Mouse (Mus musculus): Measurements from ENCODE around the gene Stat3. TPM values are rescaled to one million over a fixed set of nuclear protein-coding genes. Genes with fewer than 3 reads are reported as not detected.

Gene Stat3
- total RNA-seq, 2 experiments from 2014 or later = 91.3 to 119 TPM

DNA sequence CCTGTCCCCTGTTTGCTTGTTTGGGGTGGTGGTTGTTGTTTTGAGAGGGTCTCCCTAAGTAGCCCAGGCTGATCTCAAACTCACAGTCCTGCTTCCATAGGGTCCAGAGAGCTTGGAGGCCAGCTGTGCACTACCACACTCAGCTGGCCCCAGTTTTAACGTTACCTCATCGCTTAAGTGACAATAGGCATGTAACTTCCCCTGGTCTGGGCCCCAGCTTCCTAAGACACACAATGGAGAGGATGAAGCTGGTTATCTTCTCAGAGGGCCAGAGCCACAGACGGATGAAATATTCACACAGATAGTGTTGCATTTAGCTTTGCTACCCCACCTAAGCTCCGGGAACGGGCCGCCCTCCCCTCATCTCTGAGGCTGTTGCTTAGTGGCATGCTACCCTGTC is 26.4 kb upstream of the Stat3 start:
- intact Hi-C loops (cut with DNase I) = loop anchor here (10.0 kb wide), 1 partner anchor 1079 kb away; the partner anchor contains the start of gene Cd300lg
- DNase-seq (ENCODE audit: low spot score) = no peak

DNA sequence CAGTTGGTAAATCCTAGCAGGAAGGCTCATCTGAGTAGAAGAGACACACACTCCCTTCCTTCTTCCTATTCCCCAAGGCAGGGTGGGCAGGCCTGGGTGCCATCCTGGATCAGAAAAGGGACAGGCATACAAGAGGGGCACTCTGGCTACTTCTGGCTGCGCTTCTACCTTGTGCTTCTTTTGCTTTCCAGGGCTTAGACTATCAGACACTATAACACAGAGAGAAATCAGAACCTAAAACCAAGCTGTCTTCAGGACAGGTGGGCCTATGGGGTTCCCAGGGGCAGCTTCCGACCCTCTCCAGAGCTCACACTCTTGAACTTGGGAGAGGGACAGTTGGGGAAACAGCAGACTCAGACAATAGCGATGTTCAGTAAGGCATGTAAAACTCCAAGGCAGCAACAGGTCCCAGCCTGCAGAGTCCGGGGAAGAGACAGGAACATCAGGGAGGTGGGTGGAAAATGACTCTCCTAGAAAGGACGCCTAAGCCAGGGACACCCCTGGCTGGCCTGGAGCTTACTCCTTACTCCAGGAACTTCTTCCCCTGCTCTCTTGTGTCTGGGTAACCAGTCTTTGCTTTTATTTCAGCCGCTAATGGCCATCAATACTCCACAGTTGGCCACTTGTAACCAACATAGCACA is 25.7 kb upstream of the Stat3 start:
- intact Hi-C loops (cut with DNase I) = loop anchor here (10.0 kb wide), 1 partner anchor 1080 kb away; the partner anchor contains the start of gene Cd300lg
- no peak for DNase-seq (ENCODE audit: low spot score)

- DNase-seq (ENCODE audit: low spot score) = no peak
Measured at GRCm38 (mm10) chr11:100964180-100964579, 24.8 kb upstream of the Stat3 start.

DNA sequence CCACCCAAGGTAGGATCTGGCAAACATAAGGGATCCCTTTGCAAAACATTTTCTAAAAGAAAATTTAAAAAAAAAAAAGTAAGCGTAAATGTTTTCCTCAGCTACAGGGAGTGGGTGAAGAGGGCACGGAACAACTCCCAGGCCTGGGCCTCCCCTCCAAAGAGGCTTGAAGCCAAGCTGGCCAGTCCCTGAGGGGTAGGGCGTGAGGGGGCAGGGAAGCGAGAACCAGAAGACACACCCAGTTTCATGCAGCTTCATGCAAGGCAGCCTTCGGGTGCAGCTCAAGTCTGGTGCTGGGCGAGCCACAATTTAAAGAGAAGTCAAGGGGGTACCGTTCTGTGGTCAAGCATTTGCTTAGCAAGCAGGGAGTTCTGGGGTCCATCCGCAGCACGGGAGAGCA is 24.3 kb upstream of the Stat3 start:
- DNase-seq (ENCODE audit: low spot score) = peak; percentile 72
- intact Hi-C loops (cut with DNase I) = loop anchor here (10.0 kb wide), 1 partner anchor 1081 kb away; the partner anchor contains the start of gene Cd300lg

More at GRCm38 (mm10) chr11:100964180-100964579, 24.8 kb upstream of the Stat3 start:
- intact Hi-C loops (cut with DNase I) = loop anchor here (10.0 kb wide), 1 partner anchor 1081 kb away; the partner anchor contains the start of gene Cd300lg

GRCm38 (mm10) chr11:100962371-100962911 is 23.1 kb upstream of the Stat3 start:
- peak; percentile 82 for DNase-seq (ENCODE audit: low spot score)
- intact Hi-C loops (cut with DNase I) = loop anchor here (10.0 kb wide), 1 partner anchor 1082 kb away; the partner anchor contains the start of gene Cd300lg

DNA sequence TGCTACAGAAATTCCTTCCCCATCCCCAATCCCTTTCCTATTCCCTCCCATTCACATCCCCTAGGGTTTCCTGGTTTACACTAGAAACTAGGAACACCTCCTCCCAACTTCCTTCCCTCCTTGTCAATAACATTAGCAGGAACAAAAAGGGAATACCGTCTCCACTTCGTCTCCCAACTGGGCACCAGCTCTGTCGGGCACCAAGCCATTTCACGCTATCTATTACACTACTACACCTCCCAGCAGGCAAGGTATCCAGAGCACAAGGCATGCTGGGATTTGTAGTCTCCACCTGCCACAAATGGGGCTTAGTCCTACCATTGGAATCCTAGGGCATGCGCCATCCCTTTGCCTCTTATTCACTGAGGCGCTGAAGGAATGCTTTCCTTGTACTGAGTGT is 21.2 kb upstream of the Stat3 start:
- peak; percentile 68 for DNase-seq (ENCODE audit: low spot score)
- intact Hi-C loops (cut with DNase I) = loop anchor here (10.0 kb wide), 1 partner anchor 1084 kb away; the partner anchor contains the start of gene Cd300lg

DNA sequence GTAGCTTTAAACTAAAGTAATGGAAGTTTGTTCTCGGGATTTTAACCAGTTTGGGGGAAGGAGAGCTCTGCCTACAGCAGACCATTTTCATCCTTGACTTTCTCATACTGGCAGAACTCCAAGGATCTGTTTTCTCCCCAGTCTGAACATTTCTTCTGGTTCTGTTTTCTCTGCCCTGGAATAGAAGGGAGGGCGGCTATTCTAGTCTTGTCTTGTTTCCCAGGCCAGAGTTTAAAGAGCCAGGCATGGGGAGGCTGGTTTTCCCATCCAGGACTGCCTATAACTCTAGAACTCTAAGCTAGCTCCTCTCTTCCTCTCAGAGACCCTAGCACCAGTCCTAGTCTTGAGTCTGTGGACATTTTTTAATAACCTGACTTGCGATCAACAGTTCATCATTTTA is 20.5 kb upstream of the Stat3 start:
- DNase-seq (ENCODE audit: low spot score) = no peak
- intact Hi-C loops (cut with DNase I) = loop anchor here (2.0 to 10.0 kb wide), 3 partner anchors 99 to 1085 kb away; partner anchors contain the start of gene Cd300lg

DNA sequence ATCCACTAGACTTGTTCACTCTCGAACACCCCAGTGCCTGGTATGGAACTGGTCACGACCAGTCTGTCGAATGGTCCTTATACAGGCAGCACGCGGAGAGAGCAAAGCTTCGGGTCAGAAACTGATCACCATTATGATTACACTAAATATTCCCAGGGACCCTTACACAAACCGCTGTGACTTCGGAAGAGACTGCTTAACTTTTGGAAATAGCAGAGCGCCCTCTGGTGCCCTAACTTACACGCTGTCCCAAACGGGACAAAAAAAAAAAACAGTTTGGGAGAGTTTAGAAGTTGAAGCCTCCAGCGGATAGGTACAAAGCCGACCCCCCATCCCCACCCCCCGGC is 20.1 kb upstream of the Stat3 start:
- intact Hi-C loops (cut with DNase I) = loop anchor here (2.0 kb wide), 2 partner anchors 99 to 245 kb away; no protein-coding TSS in a partner anchor
- peak; percentile 47 for DNase-seq (ENCODE audit: low spot score)

DNA sequence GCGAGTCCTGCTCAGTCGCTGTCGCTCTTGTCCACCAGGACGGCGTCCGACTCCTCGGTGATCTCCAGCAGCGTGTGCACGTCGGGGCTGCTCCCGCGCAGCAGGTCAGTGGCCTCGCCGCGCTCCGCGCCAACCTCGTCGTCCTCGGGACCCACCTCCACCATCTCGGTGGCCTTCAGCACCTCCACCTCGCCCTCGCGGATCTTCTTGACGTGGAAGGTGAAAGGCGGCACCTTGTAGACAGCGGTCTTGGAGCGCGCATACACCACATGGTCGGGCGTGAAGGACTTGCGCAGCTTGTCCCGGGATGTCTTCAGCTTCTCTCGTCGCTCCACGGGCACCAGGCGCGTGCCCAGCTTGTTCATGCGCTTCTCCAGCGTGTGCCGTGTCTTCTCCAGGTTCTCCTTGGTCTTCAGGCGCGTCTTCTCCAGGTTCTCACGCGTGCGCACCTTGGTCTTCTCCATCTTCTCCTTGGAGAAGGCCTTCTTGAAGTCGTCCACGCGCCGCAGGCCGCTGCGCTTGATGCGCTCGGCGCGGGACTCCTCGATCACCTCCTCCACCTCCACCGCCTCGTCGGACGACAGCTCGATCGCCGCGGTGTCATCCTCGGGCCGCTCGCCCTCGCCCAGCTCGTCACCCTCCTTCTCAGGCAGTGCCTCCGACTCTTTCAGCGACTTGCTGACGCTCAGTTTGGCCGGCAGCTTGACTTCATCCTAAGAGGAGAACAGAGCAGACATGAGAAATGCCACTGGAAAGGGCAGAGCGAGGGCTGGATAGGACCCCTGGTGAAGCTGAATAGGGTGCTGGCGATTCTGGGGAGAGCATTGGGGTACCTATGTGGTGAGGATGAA is 19.5 kb upstream of the Stat3 start:
- intact Hi-C loops (cut with DNase I) = loop anchor here (2.0 kb wide), 2 partner anchors 100 to 244 kb away; no protein-coding TSS in a partner anchor
- no peak for DNase-seq (ENCODE audit: low spot score)

GRCm38 (mm10) chr11:100957915-100958469 is 18.7 kb upstream of the Stat3 start:
- DNase-seq (ENCODE audit: low spot score) = no peak
- intact Hi-C loops (cut with DNase I) = loop anchor here (1.0 to 2.0 kb wide), 4 partner anchors 19 to 243 kb away; partner anchors contain the start of gene Stat3

GRCm38 (mm10) chr11:100957244-100957643 is 17.9 kb upstream of the Stat3 start:
- DNase-seq (ENCODE audit: low spot score) = peak; percentile 68
- intact Hi-C loops (cut with DNase I) = loop anchor here (1.0 to 2.0 kb wide), 2 partner anchors 18 to 64 kb away; partner anchors contain the start of gene Stat3

DNA sequence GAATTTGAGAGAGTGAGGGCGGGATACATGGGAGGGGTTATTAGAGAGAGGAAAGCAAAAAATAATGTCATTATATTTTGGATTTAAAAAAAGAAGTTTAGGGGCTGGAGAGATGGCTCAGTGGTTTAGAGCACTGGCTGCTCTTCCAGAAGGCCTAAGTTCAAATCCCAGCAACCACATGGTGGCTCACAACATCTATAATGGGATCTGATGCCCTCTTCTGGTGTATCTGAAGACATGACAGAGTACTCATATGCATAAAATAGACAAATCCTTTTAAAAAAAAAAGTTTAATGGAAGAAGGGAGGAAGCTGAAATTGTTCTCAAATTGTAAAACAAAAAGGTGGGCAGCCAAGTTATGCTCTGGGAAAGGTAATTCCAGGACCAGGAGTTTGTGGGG is 10.2 kb upstream of the Stat3 start:
- intact Hi-C loops (cut with DNase I) = no loop called here
- no peak for DNase-seq (ENCODE audit: low spot score)

DNA sequence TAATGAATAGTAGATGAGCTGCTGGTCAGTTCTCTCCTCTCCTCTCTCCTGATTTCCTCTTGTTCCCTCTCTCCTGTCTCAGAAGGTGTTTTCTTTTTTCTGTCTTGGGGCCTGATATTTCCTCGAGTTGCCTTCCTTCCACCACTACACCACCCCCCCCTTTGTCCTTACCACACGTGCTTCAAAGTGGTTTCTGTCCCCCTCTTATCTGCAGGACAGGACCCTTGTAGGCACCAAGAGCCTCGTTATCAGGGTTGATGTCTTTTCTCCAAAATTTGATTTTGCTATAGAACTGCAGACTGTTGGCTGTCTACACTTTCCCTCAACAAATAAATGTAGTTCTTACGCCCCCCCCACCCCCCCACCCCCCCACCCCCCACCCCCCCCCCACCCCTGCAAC is 9.0 kb upstream of the Stat3 start:
- no peak for DNase-seq (ENCODE audit: low spot score)
- intact Hi-C loops (cut with DNase I) = no loop called here

DNA sequence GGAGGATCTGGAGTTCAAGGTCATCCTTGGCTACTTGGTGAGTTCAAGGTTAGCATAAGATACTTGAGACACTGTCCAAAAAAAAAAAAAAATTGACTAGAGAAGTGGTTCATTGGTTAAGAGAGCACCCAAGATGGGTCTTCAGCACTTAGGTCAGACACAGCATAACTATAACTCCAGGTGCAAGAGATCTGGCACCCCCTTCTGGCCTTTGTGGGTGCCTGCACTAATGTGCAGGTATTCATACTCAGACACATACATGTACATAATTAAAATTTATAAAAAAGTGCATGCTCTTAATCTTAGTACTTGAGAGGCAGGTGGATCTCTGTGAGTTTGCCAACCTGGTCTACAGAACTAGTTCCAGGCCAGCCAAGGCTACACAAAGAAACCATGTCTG is 8.2 kb upstream of the Stat3 start:
- intact Hi-C loops (cut with DNase I) = no loop called here

DNA sequence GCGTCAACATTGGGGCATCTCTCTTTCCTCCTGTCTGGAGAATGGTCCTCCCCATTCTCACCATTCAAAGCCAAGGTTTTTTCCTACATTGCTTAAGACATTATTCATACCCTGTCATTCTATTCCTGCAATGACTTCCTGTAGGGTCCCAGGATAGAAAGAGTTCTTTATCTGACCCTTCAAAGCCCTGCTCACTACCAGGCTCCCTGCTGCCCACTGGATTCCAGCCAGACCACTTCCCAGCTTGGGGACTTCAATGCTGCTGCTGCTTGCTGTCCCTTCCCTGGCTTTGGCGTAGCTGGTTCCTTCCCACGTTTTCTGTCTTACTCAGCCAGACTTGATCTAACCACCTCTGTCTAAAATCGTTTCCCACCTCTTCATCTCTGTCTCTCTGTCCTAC is 7.5 kb upstream of the Stat3 start:
- intact Hi-C loops (cut with DNase I) = no loop called here
- no peak for DNase-seq (ENCODE audit: low spot score)

More for the DNA sequence above, 8.2 kb upstream of the Stat3 start:
- DNase-seq (ENCODE audit: low spot score) = no peak

GRCm38 (mm10) chr11:100942388-100942787 is 3.0 kb upstream of the Stat3 start:
- intact Hi-C loops (cut with DNase I) = no loop called here
- DNase-seq (ENCODE audit: low spot score) = no peak

DNA sequence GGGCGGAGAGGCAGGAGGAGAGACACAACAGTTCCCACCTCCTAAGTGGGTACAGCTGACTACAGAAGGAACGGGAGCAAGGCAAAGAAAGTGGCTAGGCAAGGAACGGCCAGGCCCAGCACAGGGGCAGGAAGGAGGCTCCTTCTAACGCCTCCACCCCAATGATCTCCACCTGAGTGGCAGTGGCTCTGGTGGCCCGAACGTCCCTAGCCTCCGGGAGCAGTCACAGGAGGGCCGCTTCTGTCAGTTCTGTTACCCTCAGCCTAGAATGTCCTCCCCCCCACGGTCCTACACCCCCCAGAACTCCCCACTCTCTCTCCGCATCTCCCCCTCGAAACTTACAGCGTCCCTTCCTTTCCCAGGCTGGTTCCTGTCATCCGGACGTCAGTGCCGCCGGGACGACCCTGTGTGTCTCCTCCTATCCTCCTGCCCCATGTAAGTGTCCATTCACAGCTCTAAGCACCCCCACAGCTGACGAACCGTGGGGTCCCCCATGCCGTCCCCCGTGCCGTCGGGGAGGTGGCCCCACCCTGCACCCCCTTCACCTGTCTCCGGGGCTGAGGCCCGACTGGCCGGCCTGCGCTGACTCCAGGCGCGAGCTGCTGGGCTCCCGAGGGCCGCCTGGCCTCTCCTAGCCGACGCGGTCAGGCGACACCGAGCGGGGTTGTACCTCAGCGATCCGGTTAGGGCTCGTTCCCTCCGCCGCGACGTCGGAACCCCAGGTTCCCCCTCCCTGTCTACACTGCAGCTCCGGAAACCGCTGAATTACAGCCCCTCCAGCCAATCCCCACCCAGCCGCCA is 429 bp downstream of the Stat3 start:
- intact Hi-C loops (cut with DNase I) = loop anchor here (2.0 kb wide), 1 partner anchor 18 kb away; no protein-coding TSS in a partner anchor
- DNase-seq (ENCODE audit: low spot score) = no peak

DNA sequence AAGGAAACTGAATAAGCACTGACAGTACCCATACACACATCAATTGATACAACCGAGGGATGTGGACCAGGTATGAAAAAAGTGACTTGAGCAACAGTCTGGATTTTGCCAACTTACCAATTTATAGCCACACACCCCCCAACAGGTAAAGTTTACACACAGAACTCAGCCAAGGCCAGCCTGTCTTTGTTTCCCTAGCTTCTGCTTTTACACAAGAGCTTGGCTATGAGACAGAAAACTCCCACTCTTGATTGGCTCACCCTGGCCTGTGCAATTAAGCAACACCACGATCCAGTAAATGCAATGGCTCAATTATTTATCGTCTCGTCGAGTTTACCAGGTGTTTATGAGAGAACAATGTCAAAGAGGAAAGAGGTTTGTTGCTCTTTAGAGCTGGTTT is 1.2 kb downstream of the Stat3 start:
- DNase-seq (ENCODE audit: low spot score) = peak; percentile 16
- intact Hi-C loops (cut with DNase I) = loop anchor here (2.0 kb wide), 1 partner anchor 19 kb away; no protein-coding TSS in a partner anchor

GRCm38 (mm10) chr11:100937295-100937694 is 2.0 kb downstream of the Stat3 start:
- no peak for DNase-seq (ENCODE audit: low spot score)
- intact Hi-C loops (cut with DNase I) = no loop called here
